Mouse (Mus musculus) monocyte, adult 5-6 weeks (primary cell): ENCODE results near the gene Tlcd1. TPM values are rescaled to one million over a fixed set of nuclear protein-coding genes. Genes with fewer than 3 reads are reported as not detected.

Source experiments
- total RNA-seq: library from RNA; stranded (forward); fragments of 200-1000, 200-491, 200-594 nt; gene quantifications from 3 replicates; pipeline ENCODE4 v1.2.3, GENCODE M21; 2017

Gene Tlcd1
- total RNA-seq, 1 experiment from 2014 or later: 2.5 TPM

Other genes starting within 250 kb of the Tlcd1 start
- not detected in 3 replicates for gene Sez6, start 245.9 kb upstream of the Tlcd1 start, total RNA-seq
- 34.9 to 44.3 TPM (median 43.9 TPM) in 3 replicates for gene Phf12, start 194.0 kb upstream of the Tlcd1 start, total RNA-seq
- gene Dhrs13, start 144.4 kb upstream of the Tlcd1 start, total RNA-seq: 0.39 to 0.86 TPM in 2 of 3 replicates, not detected in the other
- 18.5 to 34.4 TPM (median 28.9 TPM) in 3 replicates for gene Flot2, start 138.8 kb upstream of the Tlcd1 start, total RNA-seq
- 7.1 to 17.9 TPM (median 16.5 TPM) in 3 replicates for gene Eral1, start 96.3 kb upstream of the Tlcd1 start, total RNA-seq
- gene Fam222b, start 82.1 kb upstream of the Tlcd1 start, total RNA-seq: 3.6 to 7.9 TPM (median 4.4 TPM) in 3 replicates
- 3.6 to 4.9 TPM (median 3.6 TPM) in 3 replicates for gene Traf4, start 11.1 kb upstream of the Tlcd1 start, total RNA-seq
- gene Nek8, start within 50 bp of the Tlcd1 start, total RNA-seq: 2.5 to 4.3 TPM (median 2.8 TPM) in 3 replicates
- 1,700 to 2,580 TPM (median 2,203 TPM) in 3 replicates for gene Rpl23a, start 6.9 kb downstream of the Tlcd1 start, total RNA-seq
- gene Rab34, start 11.7 kb downstream of the Tlcd1 start, total RNA-seq: not detected in 3 replicates
- not detected in 3 replicates for gene Proca1, start 16.7 kb downstream of the Tlcd1 start, total RNA-seq
- gene Sdf2, start 69.0 kb downstream of the Tlcd1 start, total RNA-seq: 43.1 to 61.5 TPM (median 48.3 TPM) in 3 replicates
- gene Supt6, start 69.3 kb downstream of the Tlcd1 start, total RNA-seq: 54.5 to 84.6 TPM (median 59.8 TPM) in 3 replicates
- 77.6 to 107 TPM (median 97.1 TPM) in 3 replicates for gene 2610507B11Rik, start 85.0 kb downstream of the Tlcd1 start, total RNA-seq
- gene BC030499, start 114.1 kb downstream of the Tlcd1 start, total RNA-seq: 1.2 TPM in 1 of 3 replicates, not detected in the others
- gene Spag5, start 124.8 kb downstream of the Tlcd1 start, total RNA-seq: 0.64 to 3.1 TPM (median 1.4 TPM) in 3 replicates
- 0.78 to 8.6 TPM (median 1.3 TPM) in 3 replicates for gene Aldoc, start 146.3 kb downstream of the Tlcd1 start, total RNA-seq
- 17.5 to 25.1 TPM (median 18.5 TPM) in 3 replicates for gene Pigs, start 151.7 kb downstream of the Tlcd1 start, total RNA-seq
- 88.0 to 122 TPM (median 99.7 TPM) in 3 replicates for gene Unc119, start 166.8 kb downstream of the Tlcd1 start, total RNA-seq
- gene Foxn1, start 209.8 kb downstream of the Tlcd1 start, total RNA-seq: not detected in 3 replicates
- gene Slc13a2, start 245.5 kb downstream of the Tlcd1 start, total RNA-seq: not detected in 3 replicates